Mouse (Mus musculus) monocyte, adult 5-6 weeks (primary cell): ENCODE data around the gene Acap1. TPM values are rescaled to one million over a fixed set of nuclear protein-coding genes. Genes with fewer than 3 reads are reported as not detected.

Experiments
- ATAC-seq: fragments of 153-309, 156-312 bp; replicated peaks from 2 replicates; pipeline ENCODE4 v1.8.0; 2017; ENCODE audit warnings: mild to moderate bottlenecking; ENCODE audit not compliant: low TSS enrichment, insufficient number of reproducible peaks, severe bottlenecking, poor library complexity, low FRiP score
- total RNA-seq: library from RNA; stranded (forward); fragments of 200-1000, 200-491, 200-594 nt; gene quantifications from 3 replicates; pipeline ENCODE4 v1.2.3, GENCODE M21; 2017

Acap1 gene
- total RNA-seq, 1 experiment from 2014 or later: 83.6 TPM

DNA sequence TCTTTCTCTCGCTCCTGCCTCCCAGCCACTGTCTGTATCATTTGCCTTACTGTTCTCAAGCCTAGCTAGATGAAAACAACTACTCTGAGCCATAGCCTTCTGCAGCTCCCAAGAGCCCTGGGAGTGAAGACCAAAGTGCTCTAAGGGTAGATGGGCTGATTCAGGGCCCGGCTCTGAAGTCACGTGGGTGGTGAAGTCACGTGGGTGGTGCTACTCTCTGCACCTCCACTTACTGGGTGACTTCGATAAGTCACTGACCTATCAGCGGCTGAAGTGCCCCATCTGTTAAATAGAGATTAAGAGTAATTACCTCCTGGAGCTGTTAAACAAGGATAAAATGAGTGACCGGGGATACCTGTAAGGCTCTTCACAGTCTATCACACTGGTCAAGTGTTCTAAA lies 41.3 kb downstream of the Acap1 start:
- no peak for ATAC-seq

DNA sequence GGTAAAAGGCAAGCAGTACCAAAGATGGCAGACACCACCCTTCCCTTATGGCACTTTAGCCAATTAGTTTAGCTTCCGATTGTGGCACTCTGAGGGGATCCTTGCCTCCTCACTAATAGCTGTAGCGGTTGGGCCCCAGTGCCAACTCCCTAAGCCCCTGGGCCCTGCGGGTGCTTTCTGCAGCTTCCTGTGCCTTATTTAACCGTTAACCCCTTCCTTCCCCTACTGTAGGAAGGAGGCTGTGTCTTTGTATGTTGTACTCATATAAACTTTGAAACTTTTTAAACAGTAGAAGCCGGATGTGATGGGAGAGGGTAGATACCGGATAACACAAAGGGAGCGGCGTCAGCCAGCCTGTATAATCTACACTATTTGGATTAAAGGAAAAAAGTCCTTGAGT lies 44.6 kb downstream of the Acap1 start:
- no peak for ATAC-seq

DNA sequence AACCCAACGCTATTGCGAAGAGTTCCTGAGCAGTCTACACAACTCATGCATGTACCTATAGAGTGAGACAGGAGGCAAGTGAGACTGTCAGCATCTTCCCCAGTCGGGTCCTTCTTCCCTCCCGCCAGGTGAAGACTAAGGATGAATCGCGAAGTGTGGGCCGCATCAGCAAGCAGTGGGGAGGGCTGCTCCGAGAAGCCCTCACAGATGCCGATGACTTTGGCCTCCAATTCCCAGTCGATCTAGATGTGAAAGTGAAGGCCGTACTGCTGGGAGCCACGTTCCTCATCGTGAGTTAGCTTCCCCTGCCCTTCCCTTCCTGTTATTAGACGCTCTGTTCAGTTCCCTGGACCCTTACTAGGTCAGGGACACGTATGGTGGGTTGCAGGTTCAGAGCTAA lies 45.5 kb downstream of the Acap1 start:
- ATAC-seq: no peak

DNA sequence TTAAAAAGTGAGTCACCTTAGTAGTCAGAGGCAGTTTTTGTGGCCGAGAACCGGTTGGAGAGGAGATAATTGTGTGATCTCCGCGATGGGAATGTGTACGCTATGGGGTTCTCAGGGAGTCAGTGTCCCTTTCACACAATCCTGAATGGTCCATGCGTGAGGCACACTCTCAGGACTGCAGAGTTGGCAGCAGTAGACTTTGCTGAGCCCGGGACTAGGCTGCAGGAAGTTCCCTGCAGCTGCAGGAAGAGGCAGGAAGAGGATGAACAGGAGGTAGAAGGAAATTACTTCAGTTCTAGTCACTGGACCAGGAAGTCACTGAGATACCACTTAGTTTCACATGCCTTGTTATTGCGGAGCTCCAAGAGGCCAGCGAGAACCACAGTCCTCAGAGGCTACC lies 46.2 kb downstream of the Acap1 start:
- no peak for ATAC-seq

DNA sequence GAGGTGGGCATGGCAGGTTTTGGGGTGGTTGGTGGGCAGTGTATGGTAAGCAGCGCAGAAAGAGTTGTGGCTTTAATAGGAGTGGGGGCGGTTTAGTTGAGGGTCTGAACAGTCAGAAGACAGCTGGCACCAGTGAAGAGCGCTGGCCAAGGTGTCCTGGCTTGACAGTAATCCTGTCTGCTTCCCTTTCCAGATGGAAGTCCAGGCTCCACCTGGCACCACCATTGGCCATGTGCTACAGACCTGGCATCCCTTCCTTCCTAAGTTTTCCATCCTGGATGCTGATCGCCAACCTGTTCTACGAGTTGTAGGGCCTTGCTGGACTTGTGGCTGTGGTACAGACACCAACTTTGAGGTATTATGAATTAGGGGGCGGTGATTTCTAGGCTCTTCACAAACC lies 47.3 kb downstream of the Acap1 start:
- ATAC-seq: no peak

DNA sequence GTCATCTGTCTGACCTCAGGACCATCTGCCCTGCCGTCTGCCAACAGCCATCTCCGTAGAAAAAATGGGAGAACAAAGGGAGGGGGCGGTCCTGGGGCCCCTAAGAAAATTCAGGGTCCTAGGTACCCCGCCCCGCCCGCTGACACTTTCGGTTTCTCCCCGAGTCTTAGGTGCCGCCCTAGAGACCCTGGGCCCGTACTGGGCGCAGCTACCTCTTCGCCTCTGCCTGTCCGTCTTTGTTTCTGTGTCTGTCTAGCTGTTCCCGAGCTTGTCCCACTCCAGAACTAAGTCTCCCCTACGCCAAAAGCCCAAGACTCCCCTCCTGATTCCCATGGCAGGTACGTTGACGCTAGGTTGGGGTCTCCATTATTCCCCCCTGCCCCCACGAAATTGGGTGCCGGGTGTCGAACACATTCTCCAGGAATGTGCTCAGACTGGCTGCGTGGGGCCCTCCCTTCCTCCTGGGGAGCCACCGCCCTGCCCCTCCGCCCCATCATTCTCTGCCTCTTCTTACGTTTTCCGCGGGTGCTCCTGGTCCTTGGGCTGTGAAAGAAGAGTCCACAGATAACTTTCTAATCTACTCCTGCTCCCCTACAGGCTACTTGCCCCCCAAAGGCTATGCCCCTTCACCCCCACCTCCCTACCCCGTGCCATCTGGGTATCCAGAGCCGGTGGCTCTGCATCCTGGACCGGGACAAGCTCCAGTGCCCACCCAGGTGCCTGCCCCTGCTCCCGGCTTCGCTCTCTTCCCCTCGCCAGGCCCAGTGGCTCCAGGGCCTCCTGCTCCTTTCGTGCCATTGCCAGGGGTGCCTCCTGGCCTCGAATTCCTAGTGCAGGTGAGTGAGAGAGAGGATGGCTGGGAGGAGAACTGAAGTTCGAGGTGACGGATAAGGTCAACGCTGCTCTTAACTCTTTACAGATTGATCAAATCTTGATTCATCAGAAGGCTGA lies 48.3 kb downstream of the Acap1 start:
- no peak for ATAC-seq

DNA sequence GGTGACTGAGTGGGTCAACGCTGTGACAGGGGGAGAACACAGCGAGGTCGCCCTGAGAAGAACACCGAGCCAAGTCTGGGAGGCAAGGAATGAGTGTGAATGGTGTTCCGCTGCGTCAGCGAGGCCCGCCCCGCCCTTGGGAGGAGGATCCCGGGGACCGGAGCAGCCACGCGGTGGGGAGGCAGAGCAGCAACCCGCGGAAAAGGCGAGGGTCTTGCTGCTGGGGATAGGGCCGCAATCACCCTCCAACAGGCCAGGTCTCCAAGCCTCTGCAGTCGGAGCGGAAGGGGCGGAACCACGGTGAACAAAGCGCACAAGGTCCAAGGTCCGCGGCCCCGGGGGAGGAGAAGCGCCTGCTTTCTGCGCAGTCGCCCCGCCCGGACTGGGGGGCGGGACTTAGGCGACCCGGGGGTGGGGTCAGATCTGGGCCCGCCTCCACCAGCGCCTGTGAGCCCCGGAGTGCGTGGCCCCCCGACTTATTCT lies 49.1 kb downstream of the Acap1 start, which contains the start of gene Plscr3:
Gene Plscr3, plus strand, starts transcription at position 179 of the 483 bp plus-strand sequence.
- peak; percentile 75 for ATAC-seq

DNA sequence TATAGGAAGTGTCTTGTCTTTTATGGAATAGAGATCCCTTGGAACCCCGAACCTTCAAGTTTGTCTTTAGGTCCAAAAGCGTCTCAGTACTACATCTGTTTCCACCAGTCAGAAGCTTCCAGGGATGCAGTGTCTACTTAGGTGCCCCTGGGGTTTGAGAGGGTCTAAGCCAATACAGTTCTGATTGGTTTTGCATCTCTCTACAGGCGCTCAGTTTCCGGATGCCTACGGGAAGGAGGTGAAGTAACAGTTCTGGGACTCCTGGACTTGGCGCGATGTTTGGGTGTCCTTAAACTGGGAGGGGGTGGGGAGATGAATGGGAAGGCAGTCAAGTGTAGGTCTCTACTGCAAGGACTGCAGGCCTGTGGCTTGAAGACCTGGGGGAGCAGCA lies 56.6 kb downstream of the Acap1 start:
- no peak for ATAC-seq

DNA sequence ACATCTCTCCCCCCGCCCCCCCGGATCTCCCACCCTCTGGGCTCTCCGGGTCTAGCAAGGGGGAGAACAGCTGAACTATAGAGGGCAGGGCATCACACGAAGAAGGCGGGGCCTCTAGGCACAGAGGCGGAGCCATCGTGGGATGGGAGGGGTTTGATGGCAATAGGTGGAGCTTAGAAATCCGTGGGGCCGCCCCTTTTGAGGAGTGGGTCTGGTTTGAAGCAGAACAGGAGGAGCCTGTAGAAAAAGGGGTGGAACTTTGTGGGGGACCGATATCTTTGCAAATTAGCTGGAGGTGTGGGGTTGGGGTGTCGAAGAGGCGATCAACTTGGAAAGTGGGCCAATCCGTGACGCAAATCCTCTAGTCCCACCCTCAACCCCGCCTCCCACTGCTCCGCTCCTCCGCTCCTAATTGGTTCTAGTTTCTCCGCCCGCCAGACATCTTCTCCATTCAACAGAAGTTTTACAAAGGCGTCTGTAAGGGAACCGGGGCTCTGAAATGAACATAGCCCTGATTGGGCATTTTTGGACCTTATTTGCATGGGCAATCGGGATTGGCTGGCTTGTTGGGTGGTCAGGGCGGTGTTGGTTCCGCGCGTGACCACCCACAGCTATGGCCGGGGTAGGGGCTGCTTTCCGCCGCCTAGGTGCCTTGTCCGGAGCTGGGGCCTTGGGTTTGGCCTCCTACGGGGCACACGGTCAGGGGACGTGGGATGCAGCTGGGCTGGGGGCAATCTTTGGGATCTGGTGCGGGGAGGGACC lies 57.2 kb downstream of the Acap1 start, which contains the start of gene Tmem256:
Gene Tmem256, plus strand, starts transcription at position 563 of the 762 bp plus-strand sequence.
- ATAC-seq: peak; percentile 90

DNA sequence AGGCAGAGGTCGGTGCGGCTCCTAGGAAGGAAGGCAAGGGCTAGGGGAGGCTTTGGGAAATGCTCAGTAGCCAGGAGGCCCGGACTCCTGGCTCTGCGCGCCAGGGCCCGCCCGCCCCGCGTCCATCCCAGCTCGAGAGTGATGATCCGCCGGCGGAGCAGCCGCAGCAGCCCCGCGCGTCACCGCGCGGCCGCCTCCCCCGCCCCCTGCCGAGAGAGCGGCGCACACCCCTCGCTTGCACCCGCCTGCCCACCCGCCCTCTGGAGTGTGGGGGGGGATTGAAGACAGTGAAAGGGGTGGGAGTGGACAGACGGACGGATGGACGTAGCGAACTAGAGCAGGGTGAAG lies 57.8 kb downstream of the Acap1 start, which contains the start of gene Nlgn2:
Gene Nlgn2, minus strand, starts transcription at position 181 of the 348 bp plus-strand sequence.
- ATAC-seq: no peak

DNA sequence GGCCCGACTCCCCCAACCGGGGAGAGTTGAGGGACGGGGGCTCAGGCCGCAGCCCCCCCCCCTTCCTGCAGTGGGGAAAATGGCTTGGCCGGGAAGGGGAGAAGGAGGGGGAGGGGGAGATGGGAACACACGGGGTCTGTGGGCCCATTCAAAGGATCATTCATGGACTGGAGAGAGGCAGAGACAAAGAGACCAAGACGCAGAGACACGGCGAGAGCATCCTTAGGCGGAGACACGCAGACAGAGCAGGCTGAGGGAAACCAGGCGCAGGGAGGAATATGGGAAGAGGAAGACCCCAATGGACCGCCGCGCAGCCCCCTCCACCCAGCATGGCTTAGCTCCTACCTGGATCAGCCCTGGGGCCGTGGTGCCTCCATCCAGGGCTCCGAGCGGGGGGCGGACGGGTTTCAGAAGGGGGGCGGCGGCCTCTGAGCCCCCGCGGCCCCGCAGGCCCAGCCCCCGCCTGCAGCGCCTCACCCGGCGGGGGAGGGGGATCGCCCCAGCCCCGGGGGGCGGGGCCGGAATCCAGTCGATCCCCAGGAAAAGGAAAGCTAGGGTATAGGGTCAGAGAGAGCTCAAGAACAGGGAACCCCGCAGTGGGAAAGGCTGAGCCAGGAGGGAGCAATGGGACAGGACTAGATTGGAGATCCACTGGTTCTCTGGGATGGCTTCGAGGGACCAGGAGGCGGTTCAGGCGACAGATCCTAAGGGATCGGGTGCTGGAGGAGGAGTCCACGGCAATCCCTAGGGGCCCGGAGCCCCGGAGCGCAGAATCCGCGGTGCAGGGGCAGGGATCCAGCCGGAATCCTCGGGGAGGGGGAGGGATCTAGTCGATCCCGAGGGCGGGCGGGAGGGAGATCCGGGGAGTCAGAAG lies 58.4 kb downstream of the Acap1 start:
- ATAC-seq: no peak

DNA sequence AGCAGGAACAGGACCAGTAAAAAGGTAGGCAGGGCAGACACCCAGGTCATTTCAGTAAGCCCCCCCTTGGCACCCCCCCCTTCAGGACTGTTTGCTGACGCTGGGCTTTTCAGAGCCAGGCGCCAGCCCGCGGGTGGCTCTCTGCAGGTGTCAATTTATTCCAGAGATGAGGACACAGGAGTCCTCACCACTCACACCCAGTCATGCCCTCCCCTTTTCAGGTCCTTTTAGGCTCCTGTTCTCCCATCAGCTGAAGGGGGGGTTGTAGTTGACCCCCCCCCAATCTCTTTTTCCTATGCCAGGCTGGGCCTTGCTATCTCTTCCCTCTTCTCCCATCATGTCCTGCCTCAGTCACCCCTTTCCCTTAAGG lies 59.4 kb downstream of the Acap1 start:
- no peak for ATAC-seq

DNA sequence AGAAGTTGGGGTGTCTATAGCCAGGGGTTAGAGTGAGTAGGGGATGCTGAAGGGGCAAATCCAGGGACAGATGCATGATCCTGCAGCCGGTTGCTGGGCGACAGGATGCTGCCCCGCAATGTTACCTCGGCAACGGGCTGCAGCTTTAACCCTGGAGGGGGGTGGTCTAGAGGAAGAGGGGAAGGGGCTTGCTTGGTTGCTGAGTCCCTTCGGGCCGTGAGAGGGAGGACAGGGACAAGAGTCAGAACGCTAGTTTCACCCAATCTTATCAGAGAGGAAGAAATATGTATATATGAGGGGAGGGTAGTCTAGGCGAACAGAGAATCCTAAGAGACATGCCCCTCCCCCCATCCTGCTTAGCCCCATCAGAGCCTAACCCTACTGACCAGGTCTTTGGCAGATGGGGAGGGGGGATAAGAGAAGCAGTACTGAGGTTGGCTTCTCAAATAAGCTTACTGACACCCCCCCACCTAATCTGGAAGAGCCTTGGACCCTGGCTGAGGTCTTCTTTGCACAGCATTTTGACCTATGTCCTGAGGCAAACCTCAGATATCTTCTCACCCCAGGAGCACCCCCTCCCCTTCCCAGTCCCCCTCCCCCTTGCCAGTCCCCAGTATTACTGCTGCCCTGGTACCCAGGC lies 59.9 kb downstream of the Acap1 start:
- ATAC-seq: no peak

DNA sequence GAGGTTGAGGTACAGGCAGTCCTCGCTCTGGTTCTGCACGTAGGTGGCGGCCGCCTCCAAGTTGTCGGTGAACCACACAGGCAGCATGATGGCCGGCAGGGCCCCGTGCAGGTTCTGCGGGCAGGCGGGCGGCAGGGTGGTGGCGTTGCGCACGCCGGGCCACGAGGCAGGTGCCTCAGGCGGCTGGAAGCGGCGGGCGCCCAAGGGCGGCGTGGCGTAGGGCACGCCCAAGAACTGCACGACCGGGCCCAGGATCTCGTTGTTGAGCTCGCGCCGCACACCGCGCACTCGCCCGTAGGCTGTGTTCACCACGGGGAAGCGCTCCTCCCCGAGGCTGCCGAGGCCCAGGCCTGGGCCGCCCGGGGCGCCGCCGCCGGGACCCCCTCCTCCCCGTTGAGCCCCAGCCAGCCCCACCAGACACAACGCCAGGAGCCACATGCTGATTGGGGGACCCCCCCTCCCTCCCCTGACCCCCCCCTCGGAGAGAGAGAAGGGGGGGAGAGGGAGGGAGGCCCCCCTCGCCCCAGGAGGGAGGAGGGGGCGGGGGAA lies 61.3 kb downstream of the Acap1 start:
- ATAC-seq: no peak

DNA sequence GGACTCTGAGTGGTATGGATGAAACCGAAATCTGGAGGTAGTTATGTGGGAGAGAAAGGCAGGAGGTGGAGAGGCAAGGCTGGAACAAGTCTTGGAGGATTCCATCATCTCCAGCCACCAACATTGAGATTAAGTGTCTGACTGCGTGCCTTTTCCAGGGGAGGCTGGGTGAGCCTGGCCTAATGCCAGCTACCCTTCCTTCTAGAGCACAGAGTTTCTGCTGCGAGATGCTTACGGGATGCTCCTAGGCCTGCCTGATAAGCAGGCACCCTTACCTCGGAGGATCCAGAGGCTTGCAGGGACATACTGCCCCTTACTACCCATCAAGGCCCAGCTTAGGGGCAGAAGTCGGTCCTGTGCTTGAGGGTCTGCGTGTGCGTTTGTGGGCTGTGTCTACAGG lies 61.8 kb downstream of the Acap1 start:
- no peak for ATAC-seq
